Mouse (Mus musculus): ENCODE results near the gene Selenos. TPM values are rescaled to one million over a fixed set of nuclear protein-coding genes. Genes with fewer than 3 reads are reported as not detected.

Selenos gene
- polyA plus RNA-seq, 1 experiment = 163 TPM

GRCm38 (mm10) chr7:66130296-66130695 lies 50.8 kb downstream of the Selenos start:
- Histone ChIP-seq H3K4me1 (ENCODE audit: control insufficient read depth, insufficient read depth, low read length) (no peaks in the 10 kb centered on the region), H3K4me3 (ENCODE audit: control insufficient read depth, low read depth, low read length) (no peak overlapping the region), H3K27me3 (ENCODE audit: control insufficient read depth, insufficient read depth, low read length) (no peaks in the 10 kb centered on the region), H3K27ac (ENCODE audit: control insufficient read depth, insufficient read depth, low read depth, low read length) (no peak overlapping the region), H3K36me3 (ENCODE audit: control insufficient read depth, insufficient read depth, low read length) (no peaks in the 10 kb centered on the region)
- TF ChIP-seq POLR2A (IDR thresholded peaks at IDR 0.05; ENCODE audit: control insufficient read depth, low read depth, low read length) (no peak), CTCF (IDR thresholded peaks at IDR 0.05; ENCODE audit: control insufficient read depth, insufficient read depth, insufficient replicate concordance, low read depth, low read length) (no peak)

GRCm38 (mm10) chr7:66131776-66132421 lies 52.5 kb downstream of the Selenos start:
- H3K27me3 ChIP-seq (ENCODE audit: control insufficient read depth, insufficient read depth, low read length) = no peaks in the 10 kb centered on the region
- TF ChIP-seq POLR2A (IDR thresholded peaks at IDR 0.05; ENCODE audit: control insufficient read depth, low read depth, low read length) (no peak), CTCF (IDR thresholded peaks at IDR 0.05; ENCODE audit: control insufficient read depth, insufficient read depth, insufficient replicate concordance, low read depth, low read length) (no peak)
- no peaks in the 10 kb centered on the region for H3K4me1 ChIP-seq (ENCODE audit: control insufficient read depth, insufficient read depth, low read length)
- H3K27ac ChIP-seq (ENCODE audit: control insufficient read depth, insufficient read depth, low read depth, low read length) = no peak overlapping the region
- no peak overlapping the region for H3K4me3 ChIP-seq (ENCODE audit: control insufficient read depth, low read depth, low read length)
- H3K36me3 ChIP-seq (ENCODE audit: control insufficient read depth, insufficient read depth, low read length) = no peaks in the 10 kb centered on the region

- no peak overlapping the region for H3K4me3 ChIP-seq (ENCODE audit: control insufficient read depth, low read depth, low read length)
- H3K4me1 ChIP-seq (ENCODE audit: control insufficient read depth, insufficient read depth, low read length) = no peaks in the 10 kb centered on the region
- TF ChIP-seq CTCF (IDR thresholded peaks at IDR 0.05; ENCODE audit: control insufficient read depth, insufficient read depth, insufficient replicate concordance, low read depth, low read length) (no peak), POLR2A (IDR thresholded peaks at IDR 0.05; ENCODE audit: control insufficient read depth, low read depth, low read length) (no peak)
- no peak overlapping the region for H3K27ac ChIP-seq (ENCODE audit: control insufficient read depth, insufficient read depth, low read depth, low read length)
- H3K36me3 ChIP-seq (ENCODE audit: control insufficient read depth, insufficient read depth, low read length) = no peaks in the 10 kb centered on the region
- no peaks in the 10 kb centered on the region for H3K27me3 ChIP-seq (ENCODE audit: control insufficient read depth, insufficient read depth, low read length)
Observed at GRCm38 (mm10) chr7:66134154-66134553, 54.7 kb downstream of the Selenos start.

GRCm38 (mm10) chr7:66135644-66136043 lies 56.2 kb downstream of the Selenos start:
- H3K36me3 ChIP-seq (ENCODE audit: control insufficient read depth, insufficient read depth, low read length) = no peaks in the 10 kb centered on the region
- no peaks in the 10 kb centered on the region for H3K27me3 ChIP-seq (ENCODE audit: control insufficient read depth, insufficient read depth, low read length)
- TF ChIP-seq POLR2A (IDR thresholded peaks at IDR 0.05; ENCODE audit: control insufficient read depth, low read depth, low read length) (no peak), CTCF (IDR thresholded peaks at IDR 0.05; ENCODE audit: control insufficient read depth, insufficient read depth, insufficient replicate concordance, low read depth, low read length) (no peak)
- no peak overlapping the region for H3K27ac ChIP-seq (ENCODE audit: control insufficient read depth, insufficient read depth, low read depth, low read length)
- no peaks in the 10 kb centered on the region for H3K4me1 ChIP-seq (ENCODE audit: control insufficient read depth, insufficient read depth, low read length)
- H3K4me3 ChIP-seq (ENCODE audit: control insufficient read depth, low read depth, low read length) = no peak overlapping the region

- Histone ChIP-seq H3K4me1 (ENCODE audit: control insufficient read depth, insufficient read depth, low read length) (no peaks in the 10 kb centered on the region), H3K4me3 (ENCODE audit: control insufficient read depth, low read depth, low read length) (no peak overlapping the region), H3K27ac (ENCODE audit: control insufficient read depth, insufficient read depth, low read depth, low read length) (no peak overlapping the region), H3K36me3 (ENCODE audit: control insufficient read depth, insufficient read depth, low read length) (no peaks in the 10 kb centered on the region), H3K27me3 (ENCODE audit: control insufficient read depth, insufficient read depth, low read length) (no peaks in the 10 kb centered on the region)
- TF ChIP-seq CTCF (IDR thresholded peaks at IDR 0.05; ENCODE audit: control insufficient read depth, insufficient read depth, insufficient replicate concordance, low read depth, low read length) (no peak), POLR2A (IDR thresholded peaks at IDR 0.05; ENCODE audit: control insufficient read depth, low read depth, low read length) (no peak)
Observed at GRCm38 (mm10) chr7:66136187-66136586, 56.7 kb downstream of the Selenos start.

GRCm38 (mm10) chr7:66137309-66137708 lies 57.9 kb downstream of the Selenos start:
- Histone ChIP-seq H3K36me3 (ENCODE audit: control insufficient read depth, insufficient read depth, low read length) (no peaks in the 10 kb centered on the region), H3K4me1 (ENCODE audit: control insufficient read depth, insufficient read depth, low read length) (no peaks in the 10 kb centered on the region), H3K27ac (ENCODE audit: control insufficient read depth, insufficient read depth, low read depth, low read length) (no peak overlapping the region), H3K27me3 (ENCODE audit: control insufficient read depth, insufficient read depth, low read length) (no peaks in the 10 kb centered on the region), H3K4me3 (ENCODE audit: control insufficient read depth, low read depth, low read length) (no peak overlapping the region)
- no peak for TF ChIP-seq CTCF (IDR thresholded peaks at IDR 0.05; ENCODE audit: control insufficient read depth, insufficient read depth, insufficient replicate concordance, low read depth, low read length)
- TF ChIP-seq POLR2A (IDR thresholded peaks at IDR 0.05; ENCODE audit: control insufficient read depth, low read depth, low read length) = no peak

GRCm38 (mm10) chr7:66138301-66138700 lies 58.9 kb downstream of the Selenos start:
- Histone ChIP-seq H3K4me1 (ENCODE audit: control insufficient read depth, insufficient read depth, low read length) (no peaks in the 10 kb centered on the region), H3K27ac (ENCODE audit: control insufficient read depth, insufficient read depth, low read depth, low read length) (no peak overlapping the region), H3K27me3 (ENCODE audit: control insufficient read depth, insufficient read depth, low read length) (no peaks in the 10 kb centered on the region), H3K4me3 (ENCODE audit: control insufficient read depth, low read depth, low read length) (no peak overlapping the region), H3K36me3 (ENCODE audit: control insufficient read depth, insufficient read depth, low read length) (no peaks in the 10 kb centered on the region)
- TF ChIP-seq CTCF (IDR thresholded peaks at IDR 0.05; ENCODE audit: control insufficient read depth, insufficient read depth, insufficient replicate concordance, low read depth, low read length) = no peak
- no peak for TF ChIP-seq POLR2A (IDR thresholded peaks at IDR 0.05; ENCODE audit: control insufficient read depth, low read depth, low read length)
